Mouse (Mus musculus): ENCODE measurements at regions not wholly inside any gene's neighbourhood (a gene's known extent, or its start where the extent isn't known, plus 50 kb on each side); places are given as distances from the start of the nearest gene placed in this dataset.

DNA sequence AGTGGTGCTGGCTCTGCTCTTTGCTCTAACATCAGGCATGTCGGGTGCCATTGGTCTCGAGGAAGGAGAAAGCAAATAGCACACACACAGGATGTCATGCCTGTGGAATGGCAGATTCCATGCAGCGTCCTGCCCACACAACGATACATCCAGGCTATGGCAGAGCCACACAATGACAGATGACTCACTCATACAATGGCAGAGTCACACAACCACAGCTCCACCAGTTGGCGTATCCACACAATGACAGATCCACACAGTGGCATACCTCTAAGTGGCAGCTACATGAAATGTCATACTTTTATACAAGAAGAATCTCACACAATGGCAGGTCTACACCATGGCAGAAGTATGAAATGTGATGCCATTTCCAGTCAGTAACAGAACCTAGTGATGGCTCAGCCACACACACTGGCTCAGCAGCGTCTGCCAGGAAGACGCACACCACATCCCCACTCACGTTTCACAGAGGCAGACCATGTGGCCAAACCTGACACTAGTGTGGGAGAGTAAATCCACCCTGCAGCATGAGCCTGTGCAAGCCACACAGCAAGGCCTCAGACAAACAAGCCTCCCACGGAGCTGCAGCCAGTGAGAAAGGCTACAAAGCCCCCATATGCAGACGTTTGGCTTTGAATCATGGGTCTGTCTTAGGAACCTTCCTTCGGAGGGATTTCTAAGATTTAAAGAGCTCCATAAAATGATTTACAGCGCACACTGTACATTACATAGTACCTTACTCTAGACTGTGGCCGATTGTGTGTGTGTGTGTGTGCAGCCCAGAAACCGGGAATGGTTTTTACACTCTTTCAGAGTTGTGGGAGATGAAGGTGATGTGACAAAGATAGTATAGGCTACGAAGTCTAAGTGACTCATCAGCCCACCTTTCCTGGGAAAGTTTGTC is 104.0 kb upstream of the Myo10 start:
- Histone ChIP-seq H3K4me3 (ENCODE audit: insufficient read depth, low read length) (no peak overlapping the region), H3K27ac (ENCODE audit: insufficient read depth, low read length) (no peak overlapping the region), H3K4me1 (ENCODE audit: control insufficient read depth, insufficient read depth, low read length) (no peaks in the 10 kb centered on the region)
- TF ChIP-seq CTCF (IDR thresholded peaks at IDR 0.05; ENCODE audit: extremely low read depth, insufficient read depth, low read length) (no peak), POLR2A (IDR thresholded peaks at IDR 0.05; ENCODE audit: extremely low read depth, insufficient read depth, low read length) (no peak)

DNA sequence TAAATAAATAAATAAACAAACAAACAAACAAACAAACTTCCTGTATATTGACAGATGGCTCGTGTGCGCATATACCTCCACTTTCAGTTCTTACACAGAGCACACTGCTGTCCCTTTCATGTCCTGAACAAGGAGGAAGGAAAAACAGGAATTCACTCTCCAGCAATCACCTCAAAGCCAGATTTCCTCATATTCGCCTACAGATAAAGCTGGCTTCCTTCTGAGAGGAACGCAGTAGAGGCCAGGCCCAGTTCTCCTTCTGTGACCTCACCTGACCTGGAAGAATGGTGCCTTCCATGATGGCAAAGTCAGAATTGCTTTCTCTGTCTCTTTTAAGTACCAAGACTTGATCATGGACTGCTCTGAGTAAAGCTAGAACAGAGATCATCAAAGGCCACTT is 98.1 kb upstream of the Myo10 start:
- Histone ChIP-seq H3K27ac (ENCODE audit: insufficient read depth, low read length) (no peak overlapping the region), H3K4me1 (ENCODE audit: control insufficient read depth, insufficient read depth, low read length) (no peaks in the 10 kb centered on the region), H3K4me3 (ENCODE audit: insufficient read depth, low read length) (no peak overlapping the region)
- TF ChIP-seq POLR2A (IDR thresholded peaks at IDR 0.05; ENCODE audit: extremely low read depth, insufficient read depth, low read length) (no peak), CTCF (IDR thresholded peaks at IDR 0.05; ENCODE audit: extremely low read depth, insufficient read depth, low read length) (no peak)

DNA sequence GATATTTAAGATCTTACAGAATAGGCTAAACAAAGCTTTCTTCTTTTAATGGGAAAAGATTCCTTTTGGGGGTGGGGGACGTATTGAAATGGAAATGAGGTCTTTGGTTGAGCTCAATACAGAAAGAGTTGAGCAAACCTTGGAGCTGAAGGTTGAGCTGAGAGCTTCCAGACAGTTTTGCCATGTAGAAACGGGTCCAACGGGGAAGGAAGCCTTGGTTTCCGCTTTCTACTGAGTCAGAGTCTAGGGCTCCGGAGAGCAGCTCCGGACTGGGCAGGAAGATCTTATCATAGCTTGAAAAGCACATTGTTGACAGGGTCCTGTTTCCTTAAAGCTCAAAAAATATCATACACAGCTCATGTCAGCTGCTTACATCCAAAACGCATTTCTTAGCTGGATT is 97.0 kb upstream of the Myo10 start:
- H3K4me3 ChIP-seq (ENCODE audit: insufficient read depth, low read length): no peak overlapping the region

DNA sequence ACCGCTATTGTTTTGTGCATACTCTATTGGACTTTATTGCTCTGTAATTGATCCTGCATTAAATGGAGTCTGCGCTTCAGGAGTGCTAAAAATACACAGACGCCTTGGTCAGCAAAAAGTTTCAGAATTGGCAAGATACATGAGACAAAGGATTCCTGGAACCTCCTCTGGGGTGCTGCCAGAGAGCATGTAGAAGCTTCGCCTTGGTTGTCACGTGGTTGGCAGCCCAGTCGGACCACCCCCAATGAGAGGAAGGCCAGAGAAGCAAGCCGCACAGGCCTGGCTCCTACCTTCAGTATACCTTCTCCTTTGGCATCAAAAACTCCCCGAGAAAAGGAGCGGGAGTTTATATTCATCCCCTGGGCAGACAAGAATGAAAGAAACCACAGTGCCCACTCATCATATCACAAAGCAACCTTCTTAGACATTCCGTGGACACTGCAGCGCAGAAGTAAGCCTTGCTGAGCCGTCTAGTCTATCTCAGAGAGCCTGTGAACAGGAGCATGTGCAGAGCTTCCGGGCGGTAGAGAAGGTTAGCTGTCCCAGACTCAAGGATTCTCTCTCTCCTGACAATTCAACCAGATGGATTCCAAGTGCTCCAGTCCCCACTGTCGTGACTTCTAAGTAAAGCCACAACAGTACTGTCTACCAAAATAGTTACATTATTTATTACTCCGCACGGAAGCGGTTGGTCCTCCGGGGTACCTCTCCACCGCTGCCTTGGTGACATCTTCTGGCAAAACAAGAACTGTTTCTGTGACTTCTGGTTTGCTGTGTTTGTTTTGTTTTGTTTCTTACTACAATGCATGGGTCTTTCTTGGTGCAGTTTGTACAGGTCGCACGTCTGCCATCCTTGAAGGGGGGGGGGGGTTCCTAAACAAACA is 85.6 kb upstream of the Myo10 start:
- no peaks in the 10 kb centered on the region for H3K4me1 ChIP-seq (ENCODE audit: control insufficient read depth, insufficient read depth, low read length)
- no peak for TF ChIP-seq CTCF (IDR thresholded peaks at IDR 0.05; ENCODE audit: extremely low read depth, insufficient read depth, low read length)
- TF ChIP-seq POLR2A (IDR thresholded peaks at IDR 0.05; ENCODE audit: extremely low read depth, insufficient read depth, low read length): no peak
- H3K4me3 ChIP-seq (ENCODE audit: insufficient read depth, low read length): no peak overlapping the region
- H3K27ac ChIP-seq (ENCODE audit: insufficient read depth, low read length): no peak overlapping the region

More for the DNA sequence above, 97.0 kb upstream of the Myo10 start:
- TF ChIP-seq CTCF (IDR thresholded peaks at IDR 0.05; ENCODE audit: extremely low read depth, insufficient read depth, low read length) (no peak), POLR2A (IDR thresholded peaks at IDR 0.05; ENCODE audit: extremely low read depth, insufficient read depth, low read length) (no peak)
- H3K4me1 ChIP-seq (ENCODE audit: control insufficient read depth, insufficient read depth, low read length): no peaks in the 10 kb centered on the region
- peak overlapping the region; percentile 46; the same call in 1 of the 2 replicates for H3K27ac ChIP-seq (ENCODE audit: insufficient read depth, low read length)

DNA sequence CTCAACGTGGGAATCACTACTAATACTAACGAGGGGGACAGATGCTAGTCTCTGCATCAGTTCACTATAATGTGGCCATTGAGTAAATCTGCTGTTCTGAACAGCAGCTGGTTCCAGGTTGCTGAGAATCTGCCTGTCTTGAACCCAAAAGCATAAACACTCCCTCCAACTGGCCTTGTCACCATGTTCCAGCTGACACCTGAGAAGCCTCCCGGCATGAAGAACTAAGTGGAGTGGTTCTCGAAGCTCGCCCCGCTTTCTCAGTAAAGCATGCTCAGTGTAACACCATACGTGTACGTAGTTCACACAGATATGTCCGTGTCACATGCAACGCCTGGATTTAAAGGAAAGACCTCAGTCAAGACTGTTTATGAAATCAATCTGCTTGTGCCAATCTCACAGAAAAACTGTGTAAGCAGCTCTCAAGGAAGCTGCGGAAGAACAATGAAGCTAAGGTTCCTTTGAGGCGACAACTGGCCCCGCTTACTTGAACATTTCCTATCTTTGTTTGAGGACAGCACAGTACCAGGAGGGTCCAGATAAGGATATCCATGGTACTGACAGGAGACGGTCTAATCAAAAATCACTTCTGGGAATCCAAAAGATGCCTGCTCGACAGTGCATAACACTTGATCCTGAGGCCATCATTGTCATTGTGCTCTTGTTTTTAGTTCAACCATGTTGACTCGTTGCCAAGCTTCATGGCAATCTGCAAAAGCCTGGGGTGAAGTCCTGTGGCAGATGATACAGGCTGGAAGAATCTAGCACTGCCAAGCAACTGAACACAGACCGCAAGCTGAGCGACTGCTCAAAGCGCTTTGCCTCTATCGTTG is 82.8 kb upstream of the Myo10 start:
- no peaks in the 10 kb centered on the region for H3K4me1 ChIP-seq (ENCODE audit: control insufficient read depth, insufficient read depth, low read length)
- H3K4me3 ChIP-seq (ENCODE audit: insufficient read depth, low read length): no peak overlapping the region
- H3K27ac ChIP-seq (ENCODE audit: insufficient read depth, low read length): no peak overlapping the region
- TF ChIP-seq POLR2A (IDR thresholded peaks at IDR 0.05; ENCODE audit: extremely low read depth, insufficient read depth, low read length) (no peak), CTCF (IDR thresholded peaks at IDR 0.05; ENCODE audit: extremely low read depth, insufficient read depth, low read length) (no peak)

DNA sequence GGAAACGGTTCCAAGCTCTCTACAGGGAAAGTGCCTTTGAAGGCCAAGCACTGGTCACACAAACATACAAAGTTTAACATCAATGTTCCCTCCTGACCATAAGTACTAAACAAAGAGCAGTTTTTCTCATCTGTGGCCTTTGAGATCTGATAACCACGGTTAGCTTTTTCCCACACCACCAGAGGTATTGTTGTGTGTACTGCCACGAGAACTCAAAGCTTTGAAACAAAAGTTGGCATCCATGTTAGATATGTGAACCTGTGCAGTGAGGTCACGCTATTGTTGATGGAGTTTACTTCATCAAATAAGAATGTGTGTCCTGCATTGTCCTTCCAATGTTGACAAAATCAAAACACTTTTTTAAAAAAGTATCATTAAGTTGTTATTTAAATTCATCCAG is 79.9 kb upstream of the Myo10 start:
- TF ChIP-seq CTCF (IDR thresholded peaks at IDR 0.05; ENCODE audit: extremely low read depth, insufficient read depth, low read length): no peak
- no peak for TF ChIP-seq POLR2A (IDR thresholded peaks at IDR 0.05; ENCODE audit: extremely low read depth, insufficient read depth, low read length)
- H3K4me1 ChIP-seq (ENCODE audit: control insufficient read depth, insufficient read depth, low read length): no peaks in the 10 kb centered on the region
- H3K4me3 ChIP-seq (ENCODE audit: insufficient read depth, low read length): no peak overlapping the region
- no peak overlapping the region; the same call in 1 of the 2 replicates for H3K27ac ChIP-seq (ENCODE audit: insufficient read depth, low read length)

DNA sequence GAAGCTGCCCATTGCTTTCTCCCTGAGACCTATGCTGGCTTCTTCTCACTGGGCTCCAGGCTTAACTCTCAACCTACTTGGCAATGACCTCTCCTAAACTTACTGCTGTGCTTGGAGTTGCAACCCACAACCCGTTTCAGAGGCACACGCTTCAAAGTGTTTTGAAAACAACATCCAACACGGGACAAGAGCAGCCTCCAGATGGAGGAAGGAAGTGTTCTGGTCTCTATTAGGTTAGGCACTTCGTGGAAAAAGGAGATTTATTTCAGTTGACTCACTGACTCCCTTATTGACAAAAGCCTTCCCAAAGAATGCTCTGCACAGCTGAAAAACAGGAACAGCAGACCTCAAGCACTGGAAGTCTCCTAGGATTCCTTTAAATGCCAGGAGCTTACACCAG is 76.1 kb upstream of the Myo10 start:
- no peaks in the 10 kb centered on the region for H3K4me1 ChIP-seq (ENCODE audit: control insufficient read depth, insufficient read depth, low read length)
- TF ChIP-seq CTCF (IDR thresholded peaks at IDR 0.05; ENCODE audit: extremely low read depth, insufficient read depth, low read length): no peak
- no peak for TF ChIP-seq POLR2A (IDR thresholded peaks at IDR 0.05; ENCODE audit: extremely low read depth, insufficient read depth, low read length)
- H3K27ac ChIP-seq (ENCODE audit: insufficient read depth, low read length): 0 out of 2 replicates have a peak overlapping the region, but pooled peaks have one; percentile 3
- no peak overlapping the region for H3K4me3 ChIP-seq (ENCODE audit: insufficient read depth, low read length)

DNA sequence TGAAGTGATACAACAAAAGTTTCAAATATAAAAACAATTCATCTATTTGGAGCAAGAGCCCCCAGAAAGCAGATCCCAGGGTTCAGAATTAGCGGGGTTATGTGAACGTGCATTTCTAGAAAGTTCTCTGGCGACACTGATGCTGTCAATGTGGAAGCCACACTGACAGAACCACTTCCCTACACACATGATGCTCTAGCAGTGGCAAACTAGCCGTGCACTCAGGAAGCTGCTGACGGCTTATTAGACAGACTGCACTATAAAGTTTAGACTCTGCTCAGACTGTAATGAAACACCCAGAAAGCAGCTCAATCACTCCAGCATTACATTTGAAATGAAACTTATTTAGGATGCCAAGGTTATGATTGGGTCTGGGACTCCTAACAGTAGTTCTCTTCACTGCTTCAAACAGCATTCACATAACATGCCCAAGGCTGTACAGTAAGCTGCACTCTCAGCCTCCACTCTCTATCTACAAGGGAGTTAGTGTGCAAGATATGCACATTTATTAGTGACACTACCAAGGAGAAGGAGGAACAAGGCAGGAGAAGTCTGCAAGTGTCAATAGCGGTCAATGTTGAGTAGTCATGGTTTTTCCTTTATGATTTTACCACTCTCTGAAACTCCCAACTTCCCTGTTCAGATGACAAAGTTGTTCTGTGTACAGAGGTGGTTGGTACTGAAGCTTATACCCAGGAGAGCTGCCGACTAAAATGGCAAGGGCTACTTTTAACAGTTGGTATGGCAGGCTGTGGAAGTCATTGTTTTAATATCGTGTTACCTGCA is 71.9 kb upstream of the Myo10 start:
- TF ChIP-seq CTCF (IDR thresholded peaks at IDR 0.05; ENCODE audit: extremely low read depth, insufficient read depth, low read length): no peak
- no peak for TF ChIP-seq POLR2A (IDR thresholded peaks at IDR 0.05; ENCODE audit: extremely low read depth, insufficient read depth, low read length)
- Histone ChIP-seq H3K4me3 (ENCODE audit: insufficient read depth, low read length) (no peak overlapping the region), H3K27ac (ENCODE audit: insufficient read depth, low read length) (no peak overlapping the region), H3K4me1 (ENCODE audit: control insufficient read depth, insufficient read depth, low read length) (no peaks in the 10 kb centered on the region)
